Mouse (Mus musculus): ENCODE data around the gene Ints3. TPM values are rescaled to one million over a fixed set of nuclear protein-coding genes. Genes with fewer than 3 reads are reported as not detected.

The Ints3 gene
- polyA plus RNA-seq, 1 experiment = 39.3 TPM

- Histone ChIP-seq H3K79me3 (ENCODE audit: low read depth) (peaks cover 21% of the 10 kb centered on the region), H3K79me2 (ENCODE audit: control insufficient read depth, insufficient read depth) (peaks cover 58% of the 10 kb centered on the region), H3K4me3 (ENCODE audit: insufficient read depth, poor library complexity, severe bottlenecking) (no peak overlapping the region), H3K27me3 (ENCODE audit: control insufficient read depth, insufficient read depth, insufficient read length) (no peaks in the 10 kb centered on the region), H3ac (ENCODE audit: control insufficient read depth, insufficient read length, low read depth) (no peak overlapping the region), H3K36me3 (ENCODE audit: control insufficient read depth, insufficient read depth) (peaks cover 50% of the 10 kb centered on the region)
- TF ChIP-seq MAX (IDR thresholded peaks at IDR 0.05) (no peak), MYOD1 (IDR thresholded peaks at IDR 0.05; ENCODE audit: control insufficient read depth, insufficient read length, low read depth) (no peak), CTCF (IDR thresholded peaks at IDR 0.05; ENCODE audit: control insufficient read depth, insufficient read depth, insufficient read length) (no peak), MYOG (IDR thresholded peaks at IDR 0.05; ENCODE audit: control insufficient read depth, extremely low read depth, insufficient read length) (no peak), CEBPB (IDR thresholded peaks at IDR 0.05; ENCODE audit: low read depth) (no peak), FOSL1 (IDR thresholded peaks at IDR 0.05; ENCODE audit: insufficient read depth, low read length, poor library complexity, severe bottlenecking) (no peak), USF1 (IDR thresholded peaks at IDR 0.05; ENCODE audit: low read depth) (no peak)
Measured at GRCm38 (mm10) chr3:90428186-90428585, 5.2 kb downstream of the Ints3 start.

DNA sequence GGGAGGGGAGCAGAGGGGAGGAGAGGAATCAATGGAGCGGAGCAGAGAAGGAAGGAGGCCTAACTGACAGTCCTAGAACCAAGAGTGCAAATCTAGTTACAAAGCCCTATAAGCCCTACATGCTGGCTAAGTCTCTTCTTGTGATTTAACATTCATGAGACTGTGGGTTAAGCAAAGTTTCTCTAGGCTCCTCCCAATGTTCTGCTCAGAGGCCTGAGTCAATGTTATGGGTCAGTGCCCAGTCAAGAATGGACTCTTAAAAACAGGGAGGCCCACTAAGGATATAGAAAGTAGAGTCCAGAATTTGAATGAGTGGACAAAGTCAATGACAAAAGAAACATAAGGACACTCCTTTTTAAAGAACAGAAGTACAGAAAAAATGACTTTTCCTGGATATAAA, 5.8 kb downstream of the Ints3 start:
- H3K27me3 ChIP-seq (ENCODE audit: control insufficient read depth, insufficient read depth, insufficient read length) = no peaks in the 10 kb centered on the region
- no peak overlapping the region for H3ac ChIP-seq (ENCODE audit: control insufficient read depth, insufficient read length, low read depth)
- peaks cover 52% of the 10 kb centered on the region for H3K79me2 ChIP-seq (ENCODE audit: control insufficient read depth, insufficient read depth)
- TF ChIP-seq USF1 (IDR thresholded peaks at IDR 0.05; ENCODE audit: low read depth) (no peak), MAX (IDR thresholded peaks at IDR 0.05) (no peak), MYOD1 (IDR thresholded peaks at IDR 0.05; ENCODE audit: control insufficient read depth, insufficient read length, low read depth) (no peak), MYOG (IDR thresholded peaks at IDR 0.05; ENCODE audit: control insufficient read depth, extremely low read depth, insufficient read length) (no peak), CTCF (IDR thresholded peaks at IDR 0.05; ENCODE audit: control insufficient read depth, insufficient read depth, insufficient read length) (no peak), CEBPB (IDR thresholded peaks at IDR 0.05; ENCODE audit: low read depth) (no peak), FOSL1 (IDR thresholded peaks at IDR 0.05; ENCODE audit: insufficient read depth, low read length, poor library complexity, severe bottlenecking) (no peak)
- no peak overlapping the region for H3K4me3 ChIP-seq (ENCODE audit: insufficient read depth, poor library complexity, severe bottlenecking)
- peaks cover 17% of the 10 kb centered on the region for H3K79me3 ChIP-seq (ENCODE audit: low read depth)
- peaks cover 56% of the 10 kb centered on the region for H3K36me3 ChIP-seq (ENCODE audit: control insufficient read depth, insufficient read depth)

DNA sequence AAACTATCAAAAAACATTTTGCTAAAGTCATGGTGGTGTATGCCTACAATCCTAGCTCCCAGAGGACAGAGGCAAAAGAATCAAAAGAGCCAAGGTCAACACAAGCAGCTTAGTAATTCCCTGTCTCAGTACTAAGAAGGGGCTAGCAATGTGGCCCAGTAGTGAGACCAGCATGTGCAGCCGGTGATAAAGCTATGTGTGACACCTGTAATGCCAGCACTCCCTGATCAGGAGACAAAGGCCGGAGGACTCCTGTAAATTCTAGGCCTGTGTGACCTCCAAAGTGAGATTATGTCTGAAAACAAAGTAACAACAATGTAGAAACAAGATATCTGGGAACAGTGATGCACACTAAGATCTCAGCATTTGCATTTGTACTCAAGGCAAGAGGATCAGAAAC, 7.9 kb downstream of the Ints3 start:
- peaks cover 70% of the 10 kb centered on the region for H3K36me3 ChIP-seq (ENCODE audit: control insufficient read depth, insufficient read depth)
- TF ChIP-seq MYOD1 (IDR thresholded peaks at IDR 0.05; ENCODE audit: control insufficient read depth, insufficient read length, low read depth) (no peak), CTCF (IDR thresholded peaks at IDR 0.05; ENCODE audit: control insufficient read depth, insufficient read depth, insufficient read length) (no peak), FOSL1 (IDR thresholded peaks at IDR 0.05; ENCODE audit: insufficient read depth, low read length, poor library complexity, severe bottlenecking) (no peak), CEBPB (IDR thresholded peaks at IDR 0.05; ENCODE audit: low read depth) (no peak), MYOG (IDR thresholded peaks at IDR 0.05; ENCODE audit: control insufficient read depth, extremely low read depth, insufficient read length) (no peak), MAX (IDR thresholded peaks at IDR 0.05) (no peak), USF1 (IDR thresholded peaks at IDR 0.05; ENCODE audit: low read depth) (no peak)
- H3K79me2 ChIP-seq (ENCODE audit: control insufficient read depth, insufficient read depth) = peaks cover 32% of the 10 kb centered on the region
- H3K27me3 ChIP-seq (ENCODE audit: control insufficient read depth, insufficient read depth, insufficient read length) = no peaks in the 10 kb centered on the region
- no peak overlapping the region for H3ac ChIP-seq (ENCODE audit: control insufficient read depth, insufficient read length, low read depth)
- peaks cover 5% of the 10 kb centered on the region for H3K79me3 ChIP-seq (ENCODE audit: low read depth)
- H3K4me3 ChIP-seq (ENCODE audit: insufficient read depth, poor library complexity, severe bottlenecking) = no peak overlapping the region

DNA sequence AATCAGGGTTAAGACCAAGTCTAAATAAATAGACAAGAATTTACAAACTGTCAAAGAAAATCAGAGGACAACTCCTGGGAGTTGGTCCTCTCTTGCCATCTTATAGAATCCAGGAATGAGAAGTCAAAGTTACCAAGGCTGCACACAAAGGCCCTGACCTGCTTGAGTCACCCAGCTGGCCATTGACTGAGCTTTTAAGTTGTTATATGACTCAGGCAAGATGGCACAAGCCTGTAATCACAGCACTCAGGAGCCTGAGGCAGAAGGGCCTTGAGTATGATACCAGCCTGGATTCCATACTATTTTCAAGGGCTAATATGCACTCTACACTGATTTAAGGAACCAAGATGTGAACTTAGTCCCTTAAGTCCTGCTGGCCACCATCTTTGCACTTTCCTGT, 9.9 kb downstream of the Ints3 start:
- H3K79me3 ChIP-seq (ENCODE audit: low read depth) = peaks cover 5% of the 10 kb centered on the region
- no peaks in the 10 kb centered on the region for H3K27me3 ChIP-seq (ENCODE audit: control insufficient read depth, insufficient read depth, insufficient read length)
- TF ChIP-seq MAX (IDR thresholded peaks at IDR 0.05) (no peak), USF1 (IDR thresholded peaks at IDR 0.05; ENCODE audit: low read depth) (no peak), MYOD1 (IDR thresholded peaks at IDR 0.05; ENCODE audit: control insufficient read depth, insufficient read length, low read depth) (no peak), CEBPB (IDR thresholded peaks at IDR 0.05; ENCODE audit: low read depth) (no peak), FOSL1 (IDR thresholded peaks at IDR 0.05; ENCODE audit: insufficient read depth, low read length, poor library complexity, severe bottlenecking) (no peak), MYOG (IDR thresholded peaks at IDR 0.05; ENCODE audit: control insufficient read depth, extremely low read depth, insufficient read length) (no peak), CTCF (IDR thresholded peaks at IDR 0.05; ENCODE audit: control insufficient read depth, insufficient read depth, insufficient read length) (no peak)
- no peak overlapping the region for H3K4me3 ChIP-seq (ENCODE audit: insufficient read depth, poor library complexity, severe bottlenecking)
- peaks cover 19% of the 10 kb centered on the region for H3K79me2 ChIP-seq (ENCODE audit: control insufficient read depth, insufficient read depth)
- no peak overlapping the region for H3ac ChIP-seq (ENCODE audit: control insufficient read depth, insufficient read length, low read depth)
- peaks cover 59% of the 10 kb centered on the region for H3K36me3 ChIP-seq (ENCODE audit: control insufficient read depth, insufficient read depth)

DNA sequence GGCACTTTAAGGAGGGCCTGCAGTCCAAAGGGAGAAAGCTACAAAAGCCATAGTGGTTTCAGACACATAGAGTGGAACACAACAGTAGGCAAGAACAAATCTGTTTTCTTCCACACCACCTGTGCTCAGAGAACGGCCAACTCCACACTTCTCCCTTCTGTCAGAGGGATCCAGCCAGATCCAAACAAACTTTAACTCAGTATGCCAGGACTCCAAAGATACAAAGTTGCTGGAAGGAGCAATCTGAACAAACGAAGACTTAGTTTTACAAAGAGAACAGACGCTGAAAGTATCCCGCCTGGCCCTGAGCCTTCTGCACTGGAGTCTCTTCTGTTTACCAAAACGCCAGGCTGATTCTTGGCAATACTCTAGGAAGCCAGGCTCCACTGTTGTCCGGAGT, 12.7 kb downstream of the Ints3 start:
- peaks cover 65% of the 10 kb centered on the region for H3K36me3 ChIP-seq (ENCODE audit: control insufficient read depth, insufficient read depth)

More for the DNA sequence above, 12.7 kb downstream of the Ints3 start:
- Histone ChIP-seq H3K4me3 (ENCODE audit: insufficient read depth, poor library complexity, severe bottlenecking) (no peak overlapping the region), H3K79me3 (ENCODE audit: low read depth) (peaks cover 2% of the 10 kb centered on the region), H3ac (ENCODE audit: control insufficient read depth, insufficient read length, low read depth) (no peak overlapping the region), H3K79me2 (ENCODE audit: control insufficient read depth, insufficient read depth) (peaks cover 6% of the 10 kb centered on the region), H3K27me3 (ENCODE audit: control insufficient read depth, insufficient read depth, insufficient read length) (no peaks in the 10 kb centered on the region)
- TF ChIP-seq CEBPB (IDR thresholded peaks at IDR 0.05; ENCODE audit: low read depth) (no peak), MYOG (IDR thresholded peaks at IDR 0.05; ENCODE audit: control insufficient read depth, extremely low read depth, insufficient read length) (no peak), MAX (IDR thresholded peaks at IDR 0.05) (no peak), USF1 (IDR thresholded peaks at IDR 0.05; ENCODE audit: low read depth) (no peak), CTCF (IDR thresholded peaks at IDR 0.05; ENCODE audit: control insufficient read depth, insufficient read depth, insufficient read length) (no peak), MYOD1 (IDR thresholded peaks at IDR 0.05; ENCODE audit: control insufficient read depth, insufficient read length, low read depth) (no peak), FOSL1 (IDR thresholded peaks at IDR 0.05; ENCODE audit: insufficient read depth, low read length, poor library complexity, severe bottlenecking) (no peak)

Data from C2C12 (cell line).